Mouse (Mus musculus): ENCODE measurements around the gene Vps26c.
"Not testable (repeated sequence)": the region's sequence is repeated elsewhere in the genome, so short reads cannot be mapped to it uniquely, and the experiment has no call there.

The Vps26c gene

DNA sequence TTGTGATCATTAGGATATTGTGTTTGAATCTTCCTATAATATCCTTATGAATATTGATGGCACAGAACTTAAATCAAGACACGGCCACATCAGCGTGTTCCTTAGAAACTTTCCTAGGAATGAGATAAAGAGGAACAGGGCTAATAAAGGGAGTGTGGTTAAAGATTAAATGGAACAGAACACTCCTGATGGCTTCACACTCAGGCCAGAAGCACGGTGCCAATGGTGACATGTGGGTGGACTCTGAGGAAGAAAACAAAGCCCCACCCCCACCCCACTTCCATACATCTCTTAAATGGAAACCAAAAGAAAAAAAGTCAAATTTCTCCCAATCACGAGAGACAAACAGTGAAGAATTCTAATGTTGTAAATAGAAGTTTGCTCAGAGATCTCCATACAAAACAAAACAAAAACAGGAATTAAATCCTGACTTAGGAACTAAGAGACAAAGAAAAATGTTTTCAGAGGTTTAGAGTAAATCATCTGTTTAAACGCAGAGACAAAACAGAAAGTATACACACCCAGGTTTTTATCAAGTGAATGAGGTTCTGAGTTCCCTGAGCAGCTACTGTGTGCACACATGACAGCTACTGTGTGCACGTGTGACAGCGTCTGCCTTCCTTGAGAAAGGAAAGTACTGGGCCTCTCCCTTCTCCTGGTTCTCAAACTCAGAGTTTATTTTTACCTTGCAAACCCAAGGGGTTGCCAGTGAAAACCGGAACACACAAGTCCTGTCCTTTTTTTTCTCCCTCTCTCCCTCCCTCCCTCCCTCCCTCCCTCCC, 19.3 kb upstream of the Vps26c start:
- no peak for DNase-seq (ENCODE audit: low read depth)

DNA sequence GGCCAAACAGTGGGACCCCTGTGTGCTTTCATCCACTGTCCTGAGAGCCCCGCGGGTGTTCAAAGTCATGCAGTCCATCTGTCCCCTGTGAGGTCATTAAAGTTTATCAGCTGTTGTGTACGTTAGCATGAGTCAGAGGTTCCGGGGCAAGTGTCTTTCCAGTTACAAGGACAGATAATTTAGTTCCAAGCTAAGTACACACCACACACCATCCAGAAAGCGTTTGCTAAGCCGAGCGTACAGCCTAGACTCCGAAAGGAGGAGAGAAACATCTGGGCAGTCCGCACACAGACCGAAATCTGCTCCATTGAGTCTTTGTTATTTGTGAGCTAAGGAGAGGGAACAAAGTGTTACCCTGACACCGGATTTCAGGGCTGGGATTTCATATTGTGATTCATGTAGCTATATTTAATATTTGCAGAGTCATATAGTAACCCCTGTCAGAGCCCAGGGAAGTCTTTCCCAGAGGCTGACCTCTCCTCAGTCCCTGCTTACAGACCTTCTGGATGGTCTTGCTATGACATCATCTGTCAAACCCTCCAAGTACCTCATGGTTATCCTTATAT, 18.0 kb upstream of the Vps26c start:
- DNase-seq (ENCODE audit: low read depth) = no peak

GRCm38 (mm10) chr16:94542898-94543297, 16.3 kb upstream of the Vps26c start:
- no peak for DNase-seq (ENCODE audit: low read depth)

- DNase-seq (ENCODE audit: low read depth) = no peak
Measured at GRCm38 (mm10) chr16:94540140-94540539, 13.5 kb upstream of the Vps26c start.

GRCm38 (mm10) chr16:94537159-94537527, 10.5 kb upstream of the Vps26c start:
- peak; percentile 84 for DNase-seq (ENCODE audit: low read depth)

DNA sequence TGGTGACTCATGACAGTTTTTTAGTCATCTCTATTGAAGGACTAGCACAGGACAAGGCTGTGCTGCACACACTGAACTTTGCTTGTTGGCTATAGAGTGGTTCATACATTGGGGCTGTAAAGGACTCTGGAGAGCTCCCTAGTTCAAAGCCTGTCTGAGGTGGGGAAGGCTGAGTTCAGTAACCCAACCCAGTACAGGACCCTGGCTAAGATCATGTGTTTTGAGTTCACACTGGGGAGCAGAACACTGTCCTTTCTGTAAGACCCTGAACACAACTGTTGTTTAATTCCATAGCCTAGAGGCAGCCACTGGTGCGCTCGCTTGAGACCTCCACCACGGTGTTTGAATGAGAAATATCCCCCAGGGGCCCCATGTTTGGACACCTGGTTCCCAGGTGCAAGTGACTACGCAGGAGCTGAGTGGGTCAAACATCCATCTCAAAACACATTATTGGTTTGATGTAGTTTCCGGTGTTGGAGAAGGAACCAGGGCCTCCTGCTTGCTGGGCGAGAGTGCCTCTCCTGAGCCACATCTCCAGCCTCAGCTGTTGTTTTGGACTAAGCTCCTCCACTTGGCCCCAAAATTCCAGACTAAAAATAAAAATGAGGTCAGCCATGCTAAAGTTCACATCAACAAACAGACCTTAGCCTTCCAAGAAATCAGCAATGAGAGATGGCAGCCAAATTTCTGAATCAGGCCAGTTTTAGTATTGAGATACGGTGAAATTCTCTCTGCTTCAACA, 10.0 kb upstream of the Vps26c start:
- peak; percentile 85 for DNase-seq (ENCODE audit: low read depth)

GRCm38 (mm10) chr16:94535716-94536115, 9.1 kb upstream of the Vps26c start:
- no peak for DNase-seq (ENCODE audit: low read depth)

DNA sequence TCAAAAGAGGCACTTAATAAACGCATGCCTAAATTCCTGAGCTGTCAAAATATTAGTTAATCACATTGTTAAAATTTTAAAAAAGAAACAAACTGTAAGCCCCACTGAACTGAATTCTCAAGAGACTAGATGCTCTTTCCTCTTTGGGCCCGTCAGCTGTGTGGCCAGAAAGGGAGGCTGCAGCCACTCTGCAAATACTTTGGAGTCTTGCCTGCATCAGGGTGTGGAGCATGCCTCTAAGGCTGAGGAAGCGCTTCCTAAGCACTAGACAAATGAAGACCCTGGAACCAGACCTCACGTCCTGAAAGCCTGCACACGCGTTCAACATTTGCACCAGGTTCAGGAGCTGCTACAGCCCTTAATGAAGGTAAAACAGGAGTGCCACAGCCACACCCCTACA, 7.0 kb upstream of the Vps26c start:
- no peak for DNase-seq (ENCODE audit: low read depth)

DNA sequence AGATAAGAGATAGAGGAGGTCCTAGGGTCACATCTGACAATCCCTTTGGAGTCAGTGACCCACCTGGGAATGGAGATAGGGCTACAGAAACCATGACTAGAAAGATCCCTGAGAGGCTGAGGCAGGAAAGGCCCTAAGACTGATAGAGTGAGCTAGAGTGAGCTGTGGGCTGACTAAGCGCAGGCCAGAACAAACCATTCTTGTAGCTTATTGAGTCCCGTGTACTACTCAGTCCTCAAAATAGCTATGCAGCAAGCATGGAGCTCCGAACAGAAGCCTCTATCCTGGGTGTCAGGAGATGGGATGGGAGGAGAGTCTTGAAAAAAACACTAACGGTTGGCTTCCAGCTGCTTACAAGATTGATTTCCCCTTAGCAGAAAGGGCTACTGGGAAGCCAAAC, 4.6 kb upstream of the Vps26c start:
- DNase-seq (ENCODE audit: low read depth) = no peak

GRCm38 (mm10) chr16:94527546-94527945, 916 bp upstream of the Vps26c start:
- DNase-seq (ENCODE audit: low read depth) = no peak

DNA sequence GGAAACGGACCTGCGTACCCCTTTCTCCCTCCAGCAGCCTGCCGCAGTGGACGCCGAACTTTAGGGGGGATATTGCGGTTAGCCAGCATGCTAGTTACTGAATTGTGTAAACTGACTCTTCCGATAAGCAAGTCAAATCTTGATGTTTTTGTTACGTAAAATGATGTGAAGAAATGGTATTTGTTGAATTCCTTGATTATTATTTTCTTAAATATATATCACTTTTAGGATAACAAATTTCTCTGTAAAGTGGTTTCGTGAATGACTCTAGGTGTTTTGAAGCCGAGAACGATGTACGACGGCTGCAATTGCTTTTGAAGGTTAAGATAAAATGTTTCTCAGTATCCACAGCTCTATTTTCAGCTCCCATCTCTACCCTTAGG, 513 bp upstream of the Vps26c start:
- no peak for DNase-seq (ENCODE audit: low read depth)

DNA sequence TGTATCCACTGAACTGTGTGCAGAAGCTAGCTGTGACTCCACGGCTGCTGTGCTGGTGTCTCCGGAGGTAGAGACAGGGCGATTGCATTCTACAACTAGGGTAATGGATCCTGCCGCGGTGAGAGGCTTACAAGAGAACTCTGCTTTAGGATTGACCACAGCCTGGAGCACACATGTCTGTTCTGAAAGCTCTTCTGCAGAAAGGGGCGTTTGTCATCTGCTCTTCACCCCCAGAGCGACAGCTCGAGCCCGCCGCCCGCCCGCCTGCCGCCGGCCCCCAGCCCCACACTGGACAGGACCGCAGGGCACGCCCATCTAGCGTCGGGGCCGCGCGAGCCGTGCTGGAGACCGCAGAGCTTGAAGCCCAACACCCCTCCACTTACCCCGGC, 681 bp downstream of the Vps26c start:
- DNase-seq (ENCODE audit: low read depth) = no peak

- DNase-seq (ENCODE audit: low read depth) = no peak
Measured at GRCm38 (mm10) chr16:94524691-94525090, 1.9 kb downstream of the Vps26c start.

DNA sequence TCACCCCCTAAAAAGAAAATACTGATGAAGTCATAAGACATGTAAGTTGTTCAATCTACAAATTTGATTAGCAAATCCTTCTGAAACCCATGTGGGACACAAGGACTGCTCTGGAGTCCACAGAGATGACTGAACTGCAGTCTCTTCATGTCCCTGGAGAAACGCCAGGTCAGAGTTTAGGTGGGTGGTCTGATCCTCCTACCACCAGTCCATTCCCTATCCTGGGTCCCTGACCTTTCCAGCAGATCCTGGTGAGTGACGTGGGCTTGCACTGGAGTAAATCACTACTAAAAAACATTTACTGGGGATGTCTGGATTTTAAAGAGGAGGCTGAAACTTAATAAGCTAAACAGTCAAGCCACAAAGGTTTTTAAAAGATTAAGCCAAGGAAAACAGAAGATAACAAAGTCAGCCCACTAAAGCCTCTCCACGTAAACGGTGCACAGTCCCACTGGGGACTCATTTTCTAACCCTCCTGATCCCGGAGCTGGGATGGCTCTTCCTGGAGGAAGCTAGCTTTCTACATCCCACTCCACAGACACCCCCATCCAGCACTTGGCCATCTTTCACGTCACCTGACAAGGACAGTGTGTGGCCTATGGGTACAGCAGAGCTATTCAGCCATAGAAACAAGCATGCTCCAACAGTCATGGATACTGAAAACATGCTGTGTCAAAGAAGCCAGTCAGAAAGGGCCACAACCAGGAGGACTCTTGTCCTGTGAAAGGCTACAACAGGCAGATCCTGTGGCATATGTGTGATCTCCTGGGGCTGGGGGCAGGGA, 2.8 kb downstream of the Vps26c start:
- no peak for DNase-seq (ENCODE audit: low read depth)

- no peak for DNase-seq (ENCODE audit: low read depth)
Measured at GRCm38 (mm10) chr16:94519028-94519427, 7.6 kb downstream of the Vps26c start.

DNA sequence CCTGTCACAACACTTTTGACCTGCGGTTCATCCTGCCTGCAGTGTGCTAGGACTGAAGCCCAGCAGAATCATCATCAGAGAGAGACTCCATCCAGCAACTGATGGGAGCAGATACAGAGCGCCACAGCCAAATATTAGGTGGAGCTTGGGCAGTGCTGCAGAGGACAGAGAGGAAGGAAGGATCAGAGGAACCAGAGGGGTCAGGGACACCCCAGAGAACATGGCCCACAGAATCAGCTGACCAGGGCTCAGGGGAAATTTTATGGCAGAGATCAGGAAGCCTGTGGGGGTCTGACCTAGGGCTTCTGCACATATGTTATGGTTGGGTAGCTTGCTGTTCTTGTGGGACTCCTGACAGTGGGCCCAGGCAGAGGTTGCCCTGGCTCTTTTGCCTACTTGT, 9.0 kb downstream of the Vps26c start:
- DNase-seq (ENCODE audit: low read depth) = no peak

- no peak for DNase-seq (ENCODE audit: low read depth)
Measured at GRCm38 (mm10) chr16:94509983-94510382, 16.6 kb downstream of the Vps26c start.

GRCm38 (mm10) chr16:94508769-94509168, 17.9 kb downstream of the Vps26c start:
- no peak for DNase-seq (ENCODE audit: low read depth)

DNA sequence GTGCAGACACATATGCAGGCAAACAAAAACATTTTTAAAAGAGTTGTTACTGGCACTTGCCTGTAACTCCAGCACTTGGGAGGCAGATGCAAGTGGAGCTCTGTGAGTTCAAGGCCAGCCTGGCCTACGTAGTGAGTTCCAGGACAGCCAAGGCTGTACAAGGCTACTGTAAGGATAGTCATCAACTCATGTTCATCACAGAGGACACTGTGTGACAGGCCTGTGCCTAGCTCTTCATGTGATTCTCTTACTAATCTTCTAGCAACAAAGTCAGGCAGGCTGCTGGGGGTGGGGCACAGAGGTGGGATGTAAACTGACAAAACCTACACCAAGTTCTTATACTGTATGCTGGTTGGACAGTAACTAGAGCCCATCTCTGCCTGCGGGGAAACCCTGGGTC, 19.6 kb downstream of the Vps26c start:
- no peak for DNase-seq (ENCODE audit: low read depth)

- no peak for DNase-seq (ENCODE audit: low read depth)
Measured at GRCm38 (mm10) chr16:94504192-94504591, 22.4 kb downstream of the Vps26c start.

DNA sequence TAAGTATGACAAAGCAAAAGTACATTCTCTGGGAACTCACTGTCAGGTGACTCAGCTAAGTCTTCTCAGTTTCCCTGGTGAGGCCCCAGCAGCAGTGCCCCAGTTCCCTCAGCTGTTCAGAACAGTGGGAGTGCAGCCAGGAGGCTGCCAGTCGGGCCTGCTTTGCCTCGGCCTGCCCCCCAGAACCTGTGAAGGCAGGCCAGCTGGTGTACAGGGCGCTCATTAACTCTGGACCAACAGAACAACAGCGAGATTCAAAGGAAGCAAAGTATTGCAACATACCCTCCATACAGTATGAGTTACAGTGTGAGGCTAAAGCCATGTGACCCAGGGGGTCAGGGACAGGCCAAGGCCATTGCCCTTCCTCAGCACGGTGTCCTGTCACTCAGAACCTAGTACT, 28.7 kb downstream of the Vps26c start:
- DNase-seq (ENCODE audit: low read depth) = peak; percentile 76

- DNase-seq (ENCODE audit: low read depth) = not testable (repeated sequence)
Measured at GRCm38 (mm10) chr16:94497176-94497575, 29.5 kb downstream of the Vps26c start.

GRCm38 (mm10) chr16:94489326-94489725, 37.3 kb downstream of the Vps26c start:
- no peak for DNase-seq (ENCODE audit: low read depth)

Data from fibroblast of lung, adult 2 months (primary cell).